In the genomic region with DNA sequence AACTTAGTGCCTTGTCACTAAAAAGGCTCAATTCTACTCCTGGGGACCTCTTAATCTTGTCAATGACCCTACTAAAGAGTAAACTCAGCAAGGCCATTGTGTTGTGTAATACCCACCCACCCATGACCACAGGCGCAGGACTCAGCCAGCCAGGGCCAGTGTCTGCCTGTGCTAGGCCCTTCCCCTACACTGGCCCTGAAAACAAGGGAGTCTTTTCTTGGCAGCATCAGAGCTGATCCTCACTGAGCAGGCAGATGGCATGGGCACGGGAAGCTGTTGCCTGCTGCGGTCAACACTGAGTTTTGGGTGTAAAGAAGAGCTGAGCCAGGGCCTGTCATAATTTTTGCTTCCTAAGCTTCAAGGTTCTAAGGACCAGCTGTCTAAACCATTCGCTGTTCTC, we compare ENCODE assay signal across 10 mouse cellular contexts. TPM values are rescaled to one million over a fixed set of nuclear protein-coding genes. Genes with fewer than 3 reads are reported as not detected.
DNase-seq lines count a peak whose midpoint lies in the region; ATAC-seq and TF ChIP-seq lines count a peak whose summit lies in the region.
"Had no signal": no experiment of that assay in that cellular context is flagged by ENCODE, and none has a peak within 500 bp of the region (broad histone marks: within the 10 kb centered on the region; RNA-seq: fewer than 3 reads in every experiment).

No protein-coding gene starts in this region.

- peaks cover 34% of the 10 kb centered on the region for H3K4me1 ChIP-seq in midbrain, embryonic 10.5 days
- H3K4me1 ChIP-seq in midbrain, embryonic 13.5 days (replicated peaks), result peaks cover 16% of the 10 kb centered on the region
- H3K4me1 ChIP-seq in midbrain, postnatal 0 days (ENCODE audit: insufficient read depth, low read length), result no peaks in the 10 kb centered on the region
- no peaks in the 10 kb centered on the region for H3K4me1 ChIP-seq in heart, embryonic 10.5 days

- 47% methylated on average over 4 of the region's 4 CpGs for WGBS in midbrain, embryonic 10.5 days
- WGBS in midbrain, embryonic 13.5 days, result 30% methylated on average over 4 of the region's 4 CpGs
- 26% methylated on average over 4 of the region's 4 CpGs for WGBS in midbrain, postnatal 0 days
- WGBS in heart, embryonic 10.5 days, result 80% methylated on average over 4 of the region's 4 CpGs

- H3K36me3 ChIP-seq in midbrain, embryonic 10.5 days, result peaks cover 25% of the 10 kb centered on the region
- H3K36me3 ChIP-seq in midbrain, embryonic 13.5 days, result peaks cover 20% of the 10 kb centered on the region
- H3K36me3 ChIP-seq in midbrain, postnatal 0 days (ENCODE audit: insufficient read depth, low read length), result peaks cover 16% of the 10 kb centered on the region
- H3K36me3 ChIP-seq in heart, embryonic 10.5 days, result peaks cover 19% of the 10 kb centered on the region

- no peak for ATAC-seq in midbrain, embryonic 13.5 days
- 0 out of 2 replicates have a peak, but pooled peaks have one; percentile 34 for ATAC-seq in midbrain, postnatal 0 days (ENCODE audit: low FRiP score)

- no peak overlapping the region for H3K4me2 ChIP-seq in midbrain, embryonic 13.5 days (replicated peaks)
- H3K4me2 ChIP-seq in midbrain, postnatal 0 days (ENCODE audit: low read depth, low read length, poor library complexity, severe bottlenecking), result no peak overlapping the region

- peak overlapping the region; percentile 60 for H3K27ac ChIP-seq in midbrain, embryonic 10.5 days (replicated peaks)
- no peak overlapping the region for H3K27ac ChIP-seq in midbrain, embryonic 13.5 days
- H3K27ac ChIP-seq in midbrain, postnatal 0 days (ENCODE audit: low read depth, low read length), result peak overlapping the region; percentile 32; the same call in 1 of the 2 replicates
- H3K27ac ChIP-seq in heart, embryonic 10.5 days, result no peak overlapping the region

- intact Hi-C loops in gastrocnemius, postnatal 36 days (cut with DNase I), result no loop called here

- DNase-seq in midbrain, embryonic 10.5 days (ENCODE audit: low spot score), result peak; percentile 59
- DNase-seq in brain, embryonic 14.5 days (ENCODE audit: low read depth), result peak; percentile 60
- DNase-seq in cerebellum, postnatal 36 days, result peak; percentile 39 to 45
- DNase-seq in midbrain, postnatal 0 days (ENCODE audit: low spot score), result peak; percentile 71
- DNase-seq in gastrocnemius, postnatal 36 days, result no peak
- DNase-seq in heart, embryonic 10.5 days (ENCODE audit: low spot score), result no peak
- no peak for DNase-seq in c-Kit-positive CD71-positive TER-119-positive erythroid progenitor cells, embryonic 14.5 days (ENCODE audit: low spot score)

- TF ChIP-seq POLR2A in brain, embryonic 14.5 days (IDR thresholded peaks at IDR 0.05; ENCODE audit: borderline replicate concordance, extremely low read depth, insufficient read depth, insufficient read length, poor library complexity, severe bottlenecking), result no peak

- H3K27me3 ChIP-seq in midbrain, embryonic 10.5 days (ENCODE audit: low read depth, poor library complexity, severe bottlenecking), result peaks cover 30% of the 10 kb centered on the region
- peaks cover 10% of the 10 kb centered on the region; the same call in 1 of the 2 replicates for H3K27me3 ChIP-seq in midbrain, embryonic 13.5 days
- no peaks in the 10 kb centered on the region for H3K27me3 ChIP-seq in midbrain, postnatal 0 days (ENCODE audit: insufficient read depth, low read length)
- H3K27me3 ChIP-seq in heart, embryonic 10.5 days (ENCODE audit: insufficient read depth, poor library complexity, severe bottlenecking), result peaks cover 11% of the 10 kb centered on the region; the same call in 1 of the 2 replicates

- H3K9ac ChIP-seq in midbrain, embryonic 13.5 days (replicated peaks), result no peak overlapping the region
- no peak overlapping the region for H3K9ac ChIP-seq in midbrain, postnatal 0 days (replicated peaks; ENCODE audit: low read length, poor library complexity, severe bottlenecking)

- H3K9me3 ChIP-seq in midbrain, embryonic 10.5 days (replicated peaks), result no peaks in the 10 kb centered on the region
- H3K9me3 ChIP-seq in midbrain, embryonic 13.5 days, result no peaks in the 10 kb centered on the region
- no peaks in the 10 kb centered on the region for H3K9me3 ChIP-seq in midbrain, postnatal 0 days (ENCODE audit: low read length)
- H3K9me3 ChIP-seq in heart, embryonic 10.5 days, result no peaks in the 10 kb centered on the region

- no peak overlapping the region for H3K4me3 ChIP-seq in midbrain, embryonic 10.5 days
- no peak overlapping the region for H3K4me3 ChIP-seq in midbrain, embryonic 13.5 days (replicated peaks)
- no peak overlapping the region for H3K4me3 ChIP-seq in midbrain, postnatal 0 days (ENCODE audit: low read depth, low read length)
- no peak overlapping the region for H3K4me3 ChIP-seq in heart, embryonic 10.5 days

- no peak for TF ChIP-seq CTCF in brain, embryonic 14.5 days (IDR thresholded peaks at IDR 0.05; ENCODE audit: borderline replicate concordance, extremely low read depth, insufficient read depth, insufficient read length)
- TF ChIP-seq CTCF in midbrain, postnatal 0 days (IDR thresholded peaks at IDR 0.05), result no peak

RNA-seq across cellular contexts. Expression of a gene that starts 3.7 kb away (rescaled TPM):
- polyA plus RNA-seq in midbrain, embryonic 10.5 days (2016; fragmentation: Nextera tagmentation; extraction: Ambion mirVana), result 0.84 and 1.3 TPM in 2 replicates
- polyA plus RNA-seq in midbrain, embryonic 13.5 days (2015; fragmentation: Nextera tagmentation; extraction: Ambion mirVana), result 2.2 and 2.7 TPM in 2 replicates
- polyA plus RNA-seq in brain, embryonic 14.5 days (2012; rRNA removed), result 4.5 and 4.6 TPM in 2 replicates
- 8.6 and 9.7 TPM in 2 replicates for total RNA-seq in midbrain, postnatal 0 days (2014; rRNA removed)
- 3.7 and 4.3 TPM in 2 replicates for polyA plus RNA-seq in midbrain, postnatal 0 days (2015; fragmentation: Nextera tagmentation; extraction: Ambion mirVana)
- total RNA-seq in gastrocnemius, postnatal 36 days (2021), result under 1 TPM; 0.52 to 0.79 TPM
- polyA plus RNA-seq in heart, embryonic 10.5 days (2016; fragmentation: Nextera tagmentation; extraction: Ambion mirVana), result 0.94 and 1.8 TPM in 2 replicates
- total RNA-seq: hematopoietic stem cell, adult 5-6 weeks; monocyte, adult 5-6 weeks had no signal

Comparison
In these comparisons a context has a peak if more than half of its experiments do, and no peak if none do; other contexts are left out.
1. H3K27ac ChIP-seq: peak in midbrain, embryonic 10.5 days (single experiment) and midbrain, postnatal 0 days (single experiment); none in midbrain, embryonic 13.5 days (single experiment) and heart, embryonic 10.5 days (single experiment).
2. DNase-seq: peak in midbrain, embryonic 10.5 days (single experiment), brain, embryonic 14.5 days (single experiment), cerebellum, postnatal 36 days (2 of 2) and midbrain, postnatal 0 days (single experiment); none in gastrocnemius, postnatal 36 days (0 of 2), heart, embryonic 10.5 days (single experiment) and c-Kit-positive CD71-positive TER-119-positive erythroid progenitor cells, embryonic 14.5 days (single experiment).